Comparison of ENCODE assay signal across 8 mouse cellular contexts in genomic region chr1:154791544-154792174, GRCm38 (mm10).
A peak's percentile ranks its signal among the peaks of the same experiment; 100 is the strongest.
DNase-seq lines count a peak whose midpoint lies in the region; ATAC-seq and TF ChIP-seq lines count a peak whose summit lies in the region.

No protein-coding gene starts in this region.

- no peak for DNase-seq in limb, embryonic 10.5 days (ENCODE audit: low spot score)
- DNase-seq in cerebellum, adult 2 months = peak; percentile 82 to 89
- DNase-seq in kidney, postnatal 14 days = peak; percentile 46
- DNase-seq in lung, postnatal 4 days = peak; percentile 22 to 35
- DNase-seq in thymus, postnatal 0 days (ENCODE audit: low spot score) = no peak
- DNase-seq in urinary bladder, postnatal 25 days (ENCODE audit: low spot score) = no peak

- peaks cover 4% of the 10 kb centered on the region; the same call in 1 of the 2 replicates for H3K27me3 ChIP-seq in limb, embryonic 12.5 days
- H3K27me3 ChIP-seq in limb, embryonic 10.5 days (ENCODE audit: low read depth, poor library complexity, severe bottlenecking) = peaks cover 8% of the 10 kb centered on the region; the same call in 1 of the 2 replicates
- no peaks in the 10 kb centered on the region for H3K27me3 ChIP-seq in cerebellum, adult 2 months (ENCODE audit: control insufficient read depth, insufficient read depth, low read length)

- peak overlapping the region; percentile 19; the same call in 1 of the 2 replicates for H3K27ac ChIP-seq in limb, embryonic 12.5 days
- H3K27ac ChIP-seq in limb, embryonic 10.5 days = no peak overlapping the region
- peak overlapping the region; percentile 93 for H3K27ac ChIP-seq in cerebellum, adult 2 months (ENCODE audit: insufficient read depth, low read length)

- H3K9ac ChIP-seq in limb, embryonic 12.5 days (replicated peaks) = no peak overlapping the region

- H3K4me2 ChIP-seq in limb, embryonic 12.5 days = no peak overlapping the region

- H3K36me3 ChIP-seq in limb, embryonic 12.5 days = no peaks in the 10 kb centered on the region
- H3K36me3 ChIP-seq in limb, embryonic 10.5 days = no peaks in the 10 kb centered on the region

- no peak for TF ChIP-seq POLR2A in cerebellum, adult 2 months (IDR thresholded peaks at IDR 0.05; ENCODE audit: borderline replicate concordance, insufficient read depth, low read length)

- WGBS in limb, embryonic 12.5 days = 49% methylated on average over 13 of the region's 13 CpGs
- 77% methylated on average over 13 of the region's 13 CpGs for WGBS in limb, embryonic 10.5 days
- 7% methylated on average over 13 of the region's 13 CpGs for WGBS in cerebellum, adult 2 months

- H3K9me3 ChIP-seq in limb, embryonic 12.5 days = no peaks in the 10 kb centered on the region
- H3K9me3 ChIP-seq in limb, embryonic 10.5 days (replicated peaks) = no peaks in the 10 kb centered on the region

- peaks cover 17% of the 10 kb centered on the region for H3K4me1 ChIP-seq in limb, embryonic 12.5 days (replicated peaks)
- peaks cover 14% of the 10 kb centered on the region for H3K4me1 ChIP-seq in limb, embryonic 10.5 days
- H3K4me1 ChIP-seq in cerebellum, adult 2 months (ENCODE audit: control insufficient read depth, insufficient read depth, low read length) = peaks cover 38% of the 10 kb centered on the region

- H3K4me3 ChIP-seq in limb, embryonic 12.5 days (replicated peaks) = no peak overlapping the region
- H3K4me3 ChIP-seq in limb, embryonic 10.5 days = no peak overlapping the region
- H3K4me3 ChIP-seq in cerebellum, adult 2 months (replicated peaks; ENCODE audit: insufficient read depth, low read depth, low read length) = no peak overlapping the region

- ATAC-seq in limb, embryonic 12.5 days (ENCODE audit: insufficient number of reproducible peaks, insufficient read depth, low FRiP score, low TSS enrichment, low read depth) = no peak
- no peak for ATAC-seq in monocyte, adult 5-6 weeks (replicated peaks; ENCODE audit: insufficient number of reproducible peaks, low FRiP score, low TSS enrichment, poor library complexity, severe bottlenecking)

- no peak for TF ChIP-seq CTCF in cerebellum, adult 2 months (IDR thresholded peaks at IDR 0.05; ENCODE audit: borderline replicate concordance, insufficient read depth, low read depth, low read length)

Comparison
In these comparisons a context has a peak if more than half of its experiments do, and no peak if none do; other contexts are left out.
1. DNase-seq: peak in cerebellum, adult 2 months (2 of 2), kidney, postnatal 14 days (single experiment) and lung, postnatal 4 days (2 of 2); none in limb, embryonic 10.5 days (single experiment), thymus, postnatal 0 days (single experiment) and urinary bladder, postnatal 25 days (single experiment).